Mouse (Mus musculus) liver, embryonic 14.5 days (tissue): Measurements from ENCODE around the gene Qpct.

ENCODE experiments used
- CTCF ChIP-seq: IDR thresholded peaks from 2 replicates; pipeline ENCODE4 v1.5.1; 2016; ENCODE audit warnings: antibody characterized with exemption, low read depth, control low read depth
- EP300 ChIP-seq: IDR thresholded peaks from 2 replicates; pipeline ENCODE4 v1.6.1; 2016; ENCODE audit warnings: antibody characterized with exemption, low read depth

- TF ChIP-seq CTCF (no peak), EP300 (no peak)
These were observed 26.1 kb downstream of the Qpct start for GRCm38 (mm10) chr17:79077848-79078146.
